Mouse (Mus musculus): ENCODE data around the gene Cox19.

Cox19 gene

DNA sequence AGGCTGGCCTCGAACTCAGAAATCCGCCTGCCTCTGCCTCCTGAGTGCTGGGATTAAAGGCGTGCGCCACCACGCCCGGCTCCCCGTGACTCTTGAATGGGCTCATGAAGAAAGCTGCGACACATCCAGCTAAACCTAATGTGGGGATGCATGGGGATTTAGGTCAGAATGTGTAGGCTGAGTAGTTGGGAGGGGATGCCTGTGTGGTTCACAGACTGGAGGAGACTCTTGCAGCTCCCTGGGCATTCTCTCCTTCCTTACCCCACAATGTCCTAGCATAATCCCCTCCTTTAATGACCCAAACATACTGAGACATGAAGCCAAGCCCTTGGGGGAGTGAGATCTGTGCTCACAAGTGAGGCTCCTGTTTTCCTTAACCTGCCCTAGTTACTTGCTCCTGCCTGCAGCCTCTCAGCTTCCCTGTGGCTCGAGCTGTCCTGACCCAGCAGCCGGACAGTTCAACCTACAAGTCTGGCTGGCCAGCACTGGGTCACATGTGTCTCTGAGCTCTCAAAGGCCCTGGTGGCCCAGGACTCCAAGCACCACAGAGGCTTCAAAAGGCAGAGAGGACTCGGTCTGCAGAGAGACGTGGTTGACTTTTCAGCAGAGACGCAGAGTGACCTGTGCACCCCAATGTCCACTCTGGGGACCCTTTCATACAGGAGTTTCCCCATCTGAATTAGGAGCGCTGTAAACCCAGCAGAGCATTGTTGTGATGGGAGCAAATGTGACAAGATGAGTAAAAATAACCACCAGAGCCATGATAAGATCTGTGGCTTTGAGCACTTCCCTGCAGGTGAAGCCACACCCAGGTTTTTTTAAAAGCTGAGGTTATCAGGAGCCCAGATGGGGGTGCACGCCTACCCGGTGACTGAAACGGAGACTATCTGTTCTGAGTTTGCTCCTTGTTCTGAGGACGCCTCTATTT lies 30.6 kb upstream of the Cox19 start:
- DNase-seq (ENCODE audit: low read depth, low spot score), result peak; percentile 71

DNA sequence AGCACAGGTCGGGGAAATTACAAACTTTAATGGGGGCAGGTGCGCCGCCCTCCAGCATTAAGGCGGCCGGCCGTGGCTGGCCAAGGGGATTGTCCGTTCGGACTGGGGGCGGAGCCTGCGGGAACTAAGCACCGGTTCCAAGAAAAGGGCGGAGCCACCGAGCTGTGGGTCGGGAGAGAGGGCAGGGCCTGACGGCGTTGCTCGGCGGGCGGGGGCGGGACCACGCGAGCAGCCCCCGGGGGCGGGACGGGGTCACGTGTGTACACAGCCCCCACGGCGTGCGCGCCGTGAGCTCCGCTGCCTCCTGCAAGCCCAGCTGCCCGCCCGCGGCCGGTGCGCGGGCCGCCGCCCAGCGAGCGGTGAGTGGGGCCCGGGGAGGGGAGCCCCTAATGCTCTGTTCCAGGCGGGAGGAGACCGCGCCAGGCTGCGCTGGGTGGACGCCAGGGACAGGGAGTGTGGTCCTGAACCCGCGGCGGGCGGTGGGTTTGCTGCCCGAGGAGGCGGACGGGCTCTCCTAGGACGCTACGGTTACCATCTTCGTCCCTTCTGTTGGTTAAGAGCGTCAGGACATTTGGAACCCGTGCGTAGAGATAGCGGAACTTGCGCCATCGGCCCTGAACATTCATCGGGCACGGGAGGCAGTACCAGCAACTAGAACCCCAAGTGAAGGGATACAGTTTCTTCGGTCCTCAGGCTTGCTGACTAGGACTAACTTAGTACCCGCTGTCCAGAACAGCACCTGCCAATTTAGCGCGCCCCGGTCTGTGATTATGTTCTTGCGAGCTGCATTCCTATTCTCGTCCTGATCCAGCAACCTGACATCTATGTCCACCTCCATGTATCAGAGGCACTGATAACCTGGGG lies 29.4 kb upstream of the Cox19 start:
- peak; percentile 94 for DNase-seq (ENCODE audit: low read depth, low spot score)

DNA sequence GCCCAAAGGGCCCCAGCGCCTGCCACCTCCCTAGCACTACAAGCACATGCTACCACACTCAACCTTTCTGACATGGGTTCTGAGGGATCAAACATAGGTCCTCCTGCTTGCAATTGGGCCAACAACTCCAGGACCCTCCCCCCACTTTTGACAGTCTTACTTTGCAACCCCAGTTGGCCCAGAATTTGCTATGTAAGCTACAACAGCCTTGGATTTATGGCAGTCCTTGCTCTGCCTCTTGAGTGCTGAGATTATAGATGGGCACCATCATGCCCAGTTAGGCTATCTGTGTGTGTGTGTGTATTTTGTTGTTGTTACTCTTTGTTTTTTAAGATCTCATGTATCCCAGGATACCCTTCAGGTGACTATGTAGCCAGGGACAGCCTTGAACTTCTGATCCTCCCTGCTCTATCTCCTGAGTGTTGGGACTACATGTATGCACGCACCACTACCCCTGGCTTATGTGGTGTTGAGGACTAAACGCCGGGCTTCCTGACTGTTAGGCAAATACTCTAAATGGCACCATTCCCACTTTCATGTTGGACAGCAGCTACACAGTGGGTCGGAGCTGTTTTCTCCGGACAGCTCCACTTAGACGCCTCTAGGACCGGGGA lies 28.7 kb upstream of the Cox19 start:
- DNase-seq (ENCODE audit: low read depth, low spot score), result no peak

DNA sequence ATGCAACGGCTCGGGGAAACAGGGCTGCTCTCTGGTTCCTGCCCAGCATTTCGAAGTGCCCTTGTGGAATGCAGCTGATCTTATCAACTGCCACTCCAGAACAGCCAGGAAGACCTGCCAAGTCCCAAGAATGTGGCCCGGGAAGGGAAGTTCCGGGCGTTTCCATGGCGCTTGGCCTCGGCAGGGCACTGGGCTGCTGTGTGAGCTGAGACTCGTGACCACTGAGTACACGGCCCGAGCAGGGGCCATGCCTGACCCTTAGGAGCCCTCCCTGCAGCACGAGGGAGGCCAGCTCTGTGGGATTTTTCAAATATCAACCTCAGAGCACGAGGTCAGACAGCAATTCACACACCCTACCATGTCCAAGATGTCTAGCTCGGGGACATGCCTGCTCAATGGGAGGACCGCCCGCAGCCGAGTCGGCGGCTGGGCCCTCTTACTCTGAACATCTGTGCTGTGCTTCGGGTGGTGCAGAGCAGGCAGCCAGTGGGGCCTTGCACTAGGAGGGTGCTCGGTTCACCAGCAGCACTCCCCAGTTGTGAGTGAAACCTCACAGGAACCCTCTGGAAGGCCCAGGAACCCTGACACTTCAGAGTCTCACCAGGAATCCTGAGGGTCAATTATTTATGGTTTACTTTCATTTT lies 27.9 kb upstream of the Cox19 start:
- DNase-seq (ENCODE audit: low read depth, low spot score), result no peak

DNA sequence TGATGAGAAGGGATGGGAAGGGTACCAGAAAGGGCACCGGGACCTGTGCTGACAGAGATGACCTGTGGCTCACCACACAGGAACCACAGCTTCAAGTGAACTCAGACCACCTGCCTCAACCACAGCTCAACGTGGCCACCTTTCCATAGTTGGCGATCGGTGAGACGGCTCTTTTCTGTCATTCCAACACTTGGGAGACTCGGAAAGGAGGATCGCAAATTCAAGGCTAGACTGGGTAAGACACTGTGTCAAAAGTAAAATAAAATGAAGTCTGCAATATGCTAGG lies 27.0 kb upstream of the Cox19 start:
- no peak for DNase-seq (ENCODE audit: low read depth, low spot score)

DNA sequence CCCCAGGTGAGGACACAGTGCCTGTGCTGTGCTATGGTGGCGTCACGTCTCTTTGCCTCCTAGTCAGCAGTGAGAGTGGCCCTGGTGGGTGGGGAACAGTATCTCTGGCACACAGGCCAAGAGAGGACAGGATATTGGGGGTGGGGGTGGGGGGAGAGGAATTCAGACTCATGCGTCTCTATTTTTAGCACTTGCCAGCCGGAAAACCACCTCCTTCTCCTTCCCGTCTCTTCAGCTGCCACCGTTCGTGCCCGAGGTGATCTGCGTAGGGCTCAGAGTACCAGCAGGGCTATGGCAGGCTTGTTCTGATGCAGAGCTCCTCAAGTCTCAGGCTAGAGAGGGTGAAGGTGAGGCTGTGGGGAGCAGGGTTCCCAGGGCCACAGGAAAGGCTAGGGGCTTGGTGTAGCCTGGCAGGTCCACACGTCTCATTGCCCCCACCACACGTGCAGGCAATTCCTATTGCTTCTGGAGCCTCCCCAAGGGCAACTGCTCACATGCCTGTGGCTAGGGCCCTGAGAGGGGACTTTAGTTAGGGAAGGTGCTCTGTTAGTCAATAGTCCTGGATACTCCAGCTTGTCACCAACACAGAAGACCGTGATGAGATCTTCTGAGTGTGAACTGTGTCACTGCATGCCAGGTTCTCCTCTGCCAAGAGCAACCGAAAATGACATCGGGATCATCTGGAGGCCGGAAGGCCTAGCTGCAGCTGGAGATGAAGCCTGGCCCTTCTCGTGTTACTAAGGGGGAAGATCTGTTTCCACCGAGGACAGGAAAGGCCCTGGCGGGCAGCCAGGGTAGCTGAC lies 26.5 kb upstream of the Cox19 start, which contains the start of gene Gpr146:
Gpr146 (plus strand) TSS at position 230 of the 803 bp plus-strand sequence.
- DNase-seq (ENCODE audit: low read depth, low spot score), result no peak

DNA sequence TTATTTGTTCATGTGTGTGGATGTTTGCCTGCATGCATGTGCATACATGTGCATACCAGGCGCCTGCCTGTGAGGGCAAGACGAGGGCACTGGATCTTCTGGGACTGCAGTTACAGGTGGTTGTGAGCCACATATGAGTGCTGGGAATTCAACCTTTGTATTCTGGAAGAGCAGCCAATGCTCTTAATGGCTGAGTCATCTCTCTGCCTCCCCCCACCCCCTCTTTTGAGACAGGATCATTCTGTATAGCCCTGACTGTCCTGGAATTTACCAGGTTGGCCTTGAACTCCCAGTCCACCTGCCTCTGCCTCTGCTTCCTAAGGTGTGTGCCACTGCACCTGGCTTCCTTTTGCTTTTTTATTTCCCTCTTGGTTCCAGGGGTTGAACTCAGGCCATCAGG lies 23.6 kb upstream of the Cox19 start:
- no peak for DNase-seq (ENCODE audit: low read depth, low spot score)

DNA sequence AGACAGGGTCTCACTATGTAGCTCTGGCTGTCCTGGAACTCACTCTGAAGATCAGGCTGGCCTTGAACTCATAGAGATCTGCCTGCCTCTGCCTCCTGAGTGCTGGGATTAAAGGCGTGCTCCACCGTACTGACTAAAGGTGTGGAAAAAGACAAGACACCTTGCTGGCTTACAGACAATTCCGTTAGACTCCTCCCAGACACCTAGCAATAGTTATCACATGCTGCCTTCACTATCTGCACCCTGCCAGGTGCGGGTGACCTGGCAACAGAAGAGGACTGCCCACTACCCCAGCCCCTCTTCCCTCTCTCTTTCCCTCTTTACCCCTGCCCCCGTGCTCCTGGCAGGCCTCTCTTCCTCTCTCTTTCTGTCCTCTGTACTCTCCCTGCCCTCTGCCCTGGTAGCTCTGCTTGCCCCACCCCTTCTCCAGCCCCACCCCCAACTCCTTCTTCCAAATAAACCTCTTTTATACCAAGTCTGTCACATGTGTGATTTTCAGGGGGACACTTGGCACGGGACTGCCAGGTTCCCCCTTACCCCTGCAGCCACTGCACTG lies 22.7 kb upstream of the Cox19 start:
- no peak for DNase-seq (ENCODE audit: low read depth, low spot score)

DNA sequence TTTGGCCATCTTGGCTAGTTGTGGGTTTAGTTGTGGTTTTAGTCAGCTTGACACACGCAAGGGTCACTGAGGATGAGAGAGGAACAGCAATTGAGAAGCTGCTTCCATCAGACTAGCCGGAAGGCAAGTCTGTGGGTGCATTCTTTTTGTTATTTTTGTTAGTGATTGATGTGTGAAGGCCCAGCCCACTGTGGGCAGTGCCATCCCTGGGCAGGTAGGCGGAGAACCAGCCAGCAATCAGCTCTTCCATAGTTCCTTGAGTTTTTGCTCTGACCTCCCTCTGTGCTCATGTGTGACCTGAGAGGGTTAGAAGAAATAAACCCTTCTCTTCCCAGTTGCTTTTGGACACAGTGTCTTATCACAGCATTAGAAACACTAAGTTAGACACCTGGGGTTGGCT lies 21.9 kb upstream of the Cox19 start:
- DNase-seq (ENCODE audit: low read depth, low spot score), result no peak

DNA sequence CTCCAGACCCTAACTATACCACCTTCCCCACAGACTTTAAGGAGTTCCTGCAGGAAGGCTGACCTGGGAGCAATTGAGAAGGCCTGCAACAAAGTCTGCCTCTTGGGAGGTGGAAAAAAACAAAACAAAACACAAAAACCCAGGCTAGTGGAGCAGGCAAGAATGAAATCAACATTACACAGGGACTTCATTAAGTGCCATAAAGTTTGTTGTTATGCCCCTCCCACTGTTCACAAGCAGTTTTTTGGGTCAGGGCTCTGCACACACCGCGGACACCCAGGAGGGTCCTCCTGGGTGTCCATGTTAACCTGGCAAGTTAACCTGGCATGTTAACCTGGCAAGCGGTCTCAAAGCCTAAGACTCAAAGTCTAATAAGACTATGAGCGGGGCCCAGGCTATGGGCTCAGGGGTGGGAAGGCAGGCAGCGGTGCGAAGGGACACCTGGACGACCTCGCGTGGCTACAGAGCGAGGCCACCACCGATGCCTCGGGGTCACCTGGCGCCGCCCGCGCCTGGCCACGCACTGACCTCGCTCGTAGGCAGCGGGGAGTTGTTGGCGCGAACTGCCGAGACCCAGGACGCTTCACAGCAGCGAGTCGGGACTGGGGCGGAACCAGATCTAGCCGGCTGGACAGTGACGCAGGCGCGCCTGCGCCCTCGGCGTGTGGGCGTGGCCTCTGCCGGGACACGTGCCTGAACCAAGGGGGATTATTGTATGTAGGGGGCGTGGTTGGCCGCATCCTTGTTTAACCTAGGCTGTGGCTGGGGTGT lies 20.6 kb upstream of the Cox19 start:
- peak; percentile 84 for DNase-seq (ENCODE audit: low read depth, low spot score)

DNA sequence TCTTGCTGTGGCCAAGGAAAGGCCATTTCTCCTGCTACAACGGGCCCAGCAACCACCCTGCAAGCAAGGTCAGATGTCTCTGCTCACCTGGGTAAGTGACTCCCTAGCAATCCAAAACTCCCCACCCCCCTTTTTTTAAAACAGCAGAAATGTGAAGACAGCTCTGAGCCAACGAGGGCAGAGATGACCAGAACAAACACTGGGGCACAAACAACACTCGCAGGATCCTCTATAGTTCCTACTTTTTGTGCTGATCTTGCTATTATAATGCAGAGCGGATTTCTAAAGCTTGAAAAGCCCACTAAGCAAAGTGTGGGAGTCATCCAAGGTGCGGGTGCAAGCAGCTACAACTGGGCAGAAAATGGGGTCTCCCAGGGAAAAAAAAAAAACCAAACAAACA lies 19.9 kb upstream of the Cox19 start:
- DNase-seq (ENCODE audit: low read depth, low spot score), result no peak

DNA sequence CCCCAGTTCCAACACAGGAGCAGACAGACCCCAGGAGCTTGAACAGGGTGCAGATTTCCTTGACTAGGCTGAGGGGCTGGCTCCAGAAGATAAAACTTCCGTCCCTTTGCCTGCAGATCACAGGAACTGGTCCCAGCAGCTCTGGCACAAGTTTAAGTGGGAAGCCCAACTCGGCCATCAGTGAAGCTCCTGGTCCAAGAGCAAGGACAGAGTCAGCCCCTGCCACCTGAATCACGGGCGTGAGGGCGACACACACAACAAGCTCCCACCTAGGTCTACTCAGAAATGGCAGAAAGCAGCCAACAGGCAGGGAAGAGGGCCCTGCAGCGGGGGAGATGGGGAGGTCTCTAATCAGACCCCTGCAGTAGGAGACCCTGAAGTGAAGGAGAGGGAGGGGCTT lies 19.1 kb upstream of the Cox19 start:
- DNase-seq (ENCODE audit: low read depth, low spot score), result no peak

DNA sequence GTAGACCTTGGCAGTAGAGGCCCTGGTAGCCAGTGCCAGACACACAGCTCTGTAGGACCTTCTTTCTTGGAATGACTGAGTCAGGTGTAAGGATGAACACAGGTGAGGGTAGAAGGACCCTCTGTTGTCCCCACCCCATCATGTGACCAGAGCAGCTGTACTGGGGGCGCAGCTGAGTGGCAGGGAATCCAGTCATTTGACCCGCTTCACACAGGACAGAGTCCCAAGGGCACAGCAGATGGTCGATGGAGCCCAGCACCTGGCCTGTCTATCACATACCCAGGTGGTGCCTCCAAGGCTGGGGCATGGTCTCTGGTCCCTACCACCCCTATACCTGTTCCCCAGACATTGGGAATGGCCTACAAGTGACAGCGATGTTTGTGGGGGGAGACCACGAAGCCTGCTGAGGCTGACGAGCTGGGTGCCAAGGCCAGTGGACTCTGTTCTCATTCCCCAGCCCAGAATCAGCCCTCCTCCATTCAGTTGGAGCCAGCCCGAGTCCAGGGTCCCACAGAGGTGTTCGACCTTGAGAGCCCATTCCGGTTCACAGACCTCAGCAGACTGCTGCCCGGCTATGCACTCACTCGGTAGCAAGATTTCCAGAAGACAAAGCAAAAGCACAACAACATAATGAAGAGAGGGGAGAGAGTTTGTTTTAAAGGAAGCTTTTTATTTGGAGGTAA lies 17.6 kb upstream of the Cox19 start:
- no peak for DNase-seq (ENCODE audit: low read depth, low spot score)

DNA sequence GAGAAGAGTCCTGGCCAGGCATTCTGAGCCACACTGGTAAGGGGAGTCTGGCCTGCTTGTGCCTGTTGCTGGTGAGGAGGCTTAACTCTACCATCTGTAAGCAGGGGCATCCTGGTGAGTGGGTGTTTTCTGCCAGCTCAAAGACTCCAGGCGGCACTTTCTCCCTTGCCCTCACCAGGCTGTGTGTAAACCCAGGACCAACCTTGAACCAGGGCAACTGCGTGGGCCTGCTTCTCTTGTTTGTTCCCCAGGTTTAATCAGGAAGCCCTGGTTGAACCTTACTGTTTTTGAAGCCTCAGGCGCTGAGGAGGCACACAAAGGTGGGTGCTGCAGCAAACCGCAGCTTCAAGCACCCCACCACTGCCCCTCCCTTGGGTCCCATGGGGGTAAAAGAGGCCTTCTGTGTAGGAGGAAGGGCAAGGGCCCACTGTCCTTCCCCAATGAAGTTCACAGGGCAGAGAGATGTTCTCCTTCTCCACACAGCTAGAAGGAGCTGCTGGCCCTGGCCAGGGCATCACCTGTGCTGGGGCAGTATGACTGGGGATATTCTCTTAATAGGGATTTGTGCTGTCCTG lies 16.8 kb upstream of the Cox19 start:
- no peak for DNase-seq (ENCODE audit: low read depth, low spot score)

DNA sequence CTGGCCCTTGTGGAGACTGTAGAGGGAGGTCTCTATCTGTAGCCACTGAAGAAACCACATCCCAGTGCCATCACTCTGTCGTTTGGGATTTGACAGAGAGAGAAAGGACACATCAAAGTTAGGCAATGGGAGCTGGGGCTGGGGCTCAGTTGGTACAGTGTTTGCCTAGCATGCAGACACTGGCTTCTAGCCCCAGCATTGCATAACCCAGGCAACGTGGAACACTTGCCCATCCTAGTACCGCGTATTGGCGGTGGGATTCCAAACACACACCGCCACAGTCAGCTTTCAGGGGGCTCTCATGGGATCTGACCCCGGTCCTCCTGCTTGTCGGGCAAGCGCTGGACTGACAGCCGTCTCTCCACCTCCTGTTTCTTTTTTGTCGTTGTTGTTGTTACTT lies 15.3 kb upstream of the Cox19 start:
- no peak for DNase-seq (ENCODE audit: low read depth, low spot score)

DNA sequence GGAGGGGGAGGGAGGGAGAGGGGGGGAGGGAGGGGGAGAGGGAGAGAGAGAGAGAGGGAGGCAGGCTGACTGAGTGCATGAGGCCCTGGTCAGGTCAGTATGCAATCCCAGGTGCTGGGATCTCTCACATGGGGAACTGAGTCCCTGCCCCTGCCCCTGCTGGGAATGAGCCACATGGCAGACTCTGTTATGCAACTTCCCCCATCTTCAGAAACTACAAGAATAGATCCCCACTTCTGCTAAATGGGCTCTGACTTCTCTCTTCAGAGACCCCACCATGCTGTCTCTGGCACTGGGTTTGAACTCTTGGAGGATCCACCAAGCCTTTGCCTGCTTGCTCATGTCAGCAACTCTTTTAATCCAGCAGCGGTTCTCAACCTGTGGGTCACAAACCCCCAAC lies 14.6 kb upstream of the Cox19 start:
- no peak for DNase-seq (ENCODE audit: low read depth, low spot score)

DNA sequence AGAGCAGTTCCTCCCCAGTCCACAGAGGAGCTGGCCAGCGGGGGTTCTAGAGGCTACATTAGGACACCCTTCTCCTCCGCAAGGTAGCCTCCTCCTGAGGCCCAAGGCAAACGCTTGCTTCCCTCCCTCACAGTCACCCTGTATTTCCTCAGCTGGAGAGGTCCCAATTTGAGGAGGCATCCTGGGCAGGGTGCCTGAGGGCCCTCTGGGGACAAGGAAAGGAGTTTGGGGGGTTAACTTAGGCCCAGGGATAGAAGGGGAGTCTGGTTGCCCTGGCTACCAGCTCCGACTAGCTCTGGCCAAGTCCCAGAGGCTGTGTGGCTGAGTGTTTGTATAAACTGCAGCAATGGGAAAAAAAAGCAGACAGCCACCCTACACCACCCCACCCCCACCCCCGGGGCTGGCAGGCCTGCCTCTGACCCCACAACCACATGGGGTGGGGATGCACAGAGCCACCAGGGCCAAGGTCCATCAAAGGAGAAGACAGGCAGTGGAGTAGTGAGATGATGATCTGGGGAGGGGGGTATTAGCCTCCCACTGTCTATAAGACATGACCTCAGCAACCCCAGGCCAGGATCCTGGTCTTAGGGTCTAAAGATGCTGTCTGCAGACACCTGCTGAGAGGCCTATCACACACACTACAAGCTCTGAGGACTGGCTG lies 13.8 kb upstream of the Cox19 start:
- no peak for DNase-seq (ENCODE audit: low read depth, low spot score)

DNA sequence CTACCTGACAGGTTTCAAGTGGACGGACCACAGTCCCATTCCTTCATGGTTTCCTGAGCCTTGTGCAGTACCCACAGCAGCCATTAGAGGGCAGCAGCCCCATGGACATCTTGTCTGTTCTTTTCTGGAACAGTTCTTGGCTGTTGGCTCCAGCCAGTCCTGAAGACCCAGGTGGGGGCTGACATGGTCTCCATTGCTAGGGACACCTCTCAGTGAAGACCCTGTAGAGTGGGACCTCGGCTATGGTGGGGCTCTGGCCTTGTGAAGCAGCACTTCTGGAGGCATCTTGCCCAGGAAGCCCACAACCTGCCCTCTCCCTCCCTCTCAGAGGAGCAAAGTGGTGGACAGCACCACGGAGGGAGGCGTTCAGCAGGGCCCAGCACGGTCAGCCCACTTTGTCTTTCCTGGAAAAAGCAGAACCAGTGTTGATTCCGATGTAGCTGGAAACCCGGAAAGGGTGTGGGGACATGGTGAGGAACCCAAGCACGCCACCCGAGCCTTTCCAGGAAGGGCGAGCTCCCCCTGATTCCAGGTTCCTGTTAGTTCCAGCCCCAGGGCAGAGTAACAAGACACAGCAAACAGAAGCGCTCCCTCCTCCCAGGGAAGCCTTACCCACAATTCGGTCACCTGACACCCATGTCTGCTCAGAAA lies 13.2 kb upstream of the Cox19 start:
- peak; percentile 72 for DNase-seq (ENCODE audit: low read depth, low spot score)

Data from c-Kit-negative CD71-positive TER-119-positive erythroid progenitor cells, embryonic 14.5 days (primary cell).